12 mouse cellular contexts compared by ENCODE assay signal in the genomic region with DNA sequence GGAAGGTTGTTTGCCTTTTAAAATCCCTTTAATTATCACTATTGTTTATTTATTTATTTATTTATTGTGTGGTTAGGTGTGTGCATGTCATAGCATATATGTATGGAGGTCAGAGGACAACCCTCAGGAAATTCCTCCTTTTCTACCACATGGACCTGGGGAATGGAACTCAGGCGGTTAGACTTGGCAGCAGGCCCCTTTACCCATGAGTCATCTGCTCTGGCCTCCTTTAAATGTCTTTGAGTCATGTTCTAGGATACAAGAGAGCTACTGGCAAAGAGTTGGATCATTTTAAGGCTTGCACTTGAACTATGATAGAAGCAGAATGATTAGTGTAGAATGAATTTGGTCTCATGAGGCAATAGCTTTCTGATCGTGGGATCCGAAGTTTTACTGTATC. TPM values are rescaled to one million over a fixed set of nuclear protein-coding genes. Genes with fewer than 3 reads are reported as not detected.
DNase-seq lines count a peak whose midpoint lies in the region; ATAC-seq lines count a peak whose summit lies in the region.
"Had no signal": no experiment of that assay in that cellular context is flagged by ENCODE, and none has a peak within 500 bp of the region (broad histone marks: within the 10 kb centered on the region; RNA-seq: fewer than 3 reads in every experiment).

No protein-coding gene starts in this region.

- ATAC-seq in liver, embryonic 11.5 days (replicated peaks; ENCODE audit: low FRiP score): no peak

- no peak overlapping the region for H3K27ac ChIP-seq in liver, embryonic 11.5 days (ENCODE audit: low read depth, low read length)
- H3K27ac ChIP-seq: forebrain, embryonic 10.5 days; hindbrain, embryonic 10.5 days; midbrain, embryonic 10.5 days had no signal

- no peak overlapping the region for H3K9ac ChIP-seq in liver, embryonic 11.5 days (ENCODE audit: low read depth, low read length)

- no peaks in the 10 kb centered on the region for H3K9me3 ChIP-seq in liver, embryonic 11.5 days (ENCODE audit: control insufficient read depth, low read length)
- H3K9me3 ChIP-seq: forebrain, embryonic 10.5 days; hindbrain, embryonic 10.5 days; midbrain, embryonic 10.5 days had no signal

- no peaks in the 10 kb centered on the region for H3K27me3 ChIP-seq in liver, embryonic 11.5 days (replicated peaks; ENCODE audit: control insufficient read depth, insufficient read depth, low read length)

- peak; percentile 10 for DNase-seq in heart, postnatal 4 days
- DNase-seq in heart, adult 8-10 months (ENCODE audit: low spot score): no peak
- peak; percentile 10 for DNase-seq in urinary bladder, postnatal 25 days (ENCODE audit: low spot score)
- DNase-seq in urinary bladder, adult 18-20 months (ENCODE audit: low spot score in 2 of 2): no peak
- peak; percentile 34 to 47 for DNase-seq in adrenal gland, adult 18-20 months (ENCODE audit: low spot score in 2 of 2)
- no peak for DNase-seq in embryo, embryonic 10.5 days (ENCODE audit: low spot score)
- no peak for DNase-seq in liver, embryonic 11.5 days (ENCODE audit: low spot score)
- DNase-seq: kidney, postnatal 36 days; thymus, adult 2 months had no signal

- peaks cover 11% of the 10 kb centered on the region; the same call in 1 of the 2 replicates for H3K4me1 ChIP-seq in liver, embryonic 11.5 days (replicated peaks; ENCODE audit: control insufficient read depth, insufficient read depth, low read length)
- H3K4me1 ChIP-seq: forebrain, embryonic 10.5 days; hindbrain, embryonic 10.5 days; midbrain, embryonic 10.5 days had no signal

- no peak overlapping the region for H3K4me2 ChIP-seq in liver, embryonic 11.5 days

- no peak overlapping the region for H3K4me3 ChIP-seq in liver, embryonic 11.5 days (ENCODE audit: low read depth, low read length)
- H3K4me3 ChIP-seq: forebrain, embryonic 10.5 days; hindbrain, embryonic 10.5 days; midbrain, embryonic 10.5 days had no signal

- no peaks in the 10 kb centered on the region for H3K36me3 ChIP-seq in liver, embryonic 11.5 days (ENCODE audit: control insufficient read depth, insufficient read depth, low read length)
- H3K36me3 ChIP-seq: forebrain, embryonic 10.5 days; hindbrain, embryonic 10.5 days; midbrain, embryonic 10.5 days had no signal

- 81% methylated on average over 3 of the region's 3 CpGs for WGBS in liver, embryonic 11.5 days

RNA-seq across cellular contexts. Expression of a gene that starts 14.3 kb away (rescaled TPM):
- total RNA-seq in heart, postnatal 4 days (2021): 10 to 100 TPM; 21.9 to 22.3 TPM
- 10 to 100 TPM; 14.3 to 16.8 (median 15.6) TPM for total RNA-seq in heart, adult 8-10 months (2022)
- 10 to 100 TPM; 25.5 to 32.4 TPM for total RNA-seq in adrenal gland, adult 18-20 months (2021)
- polyA plus RNA-seq in liver, embryonic 11.5 days (2014; fragmentation: Nextera tagmentation; extraction: Ambion mirVana): 27.3 and 29.9 TPM in 2 replicates

Comparison
In these comparisons a context has a peak if more than half of its experiments do, and no peak if none do; other contexts are left out.
1. DNase-seq: peak in heart, postnatal 4 days (single experiment), urinary bladder, postnatal 25 days (single experiment) and adrenal gland, adult 18-20 months (2 of 2); none in heart, adult 8-10 months (single experiment), urinary bladder, adult 18-20 months (0 of 2), embryo, embryonic 10.5 days (single experiment) and liver, embryonic 11.5 days (single experiment).